In genomic region chr13:19177662-19178259, GRCm38 (mm10) we compare ENCODE assay signal across 8 mouse cellular contexts.
DNase-seq lines count a peak whose midpoint lies in the region; ATAC-seq and TF ChIP-seq lines count a peak whose summit lies in the region.

No protein-coding gene starts in this region.

- no peak overlapping the region for H3K4me3 ChIP-seq in gastrocnemius, adult 2 months
- no peak overlapping the region for H3K4me3 ChIP-seq in midbrain, embryonic 10.5 days

- no peaks in the 10 kb centered on the region for H3K36me3 ChIP-seq in midbrain, embryonic 10.5 days

- 82% methylated on average over 1 of the region's 1 CpGs for WGBS in midbrain, embryonic 10.5 days

- H3K27ac ChIP-seq in gastrocnemius, adult 2 months = no peak overlapping the region
- H3K27ac ChIP-seq in midbrain, embryonic 10.5 days (replicated peaks) = no peak overlapping the region

- intact Hi-C loops in gastrocnemius, adult 2 months (cut with DNase I) = no loop called here
- intact Hi-C loops in left cerebral cortex, postnatal 14 days (cut with DNase I) = loop anchor here (5.0 to 10.0 kb wide), 3 partner anchors 257 to 505 kb away; no protein-coding TSS in a partner anchor

- TF ChIP-seq CTCF in gastrocnemius, adult 2 months (IDR thresholded peaks at IDR 0.05) = peak; percentile 46

- H3K27me3 ChIP-seq in midbrain, embryonic 10.5 days (ENCODE audit: low read depth, poor library complexity, severe bottlenecking) = no peaks in the 10 kb centered on the region

- no peak for DNase-seq in gastrocnemius, adult 2 months
- no peak for DNase-seq in gastrocnemius, postnatal 10 days
- peak; percentile 89 for DNase-seq in c-Kit-positive CD71-positive TER-119-negative erythroid progenitor cells, embryonic 14.5 days (ENCODE audit: low read depth)
- DNase-seq in hindlimb bud, embryonic 11.5 days (ENCODE audit: extremely low spot score, low read depth, low spot score) = peak; percentile 10
- peak; percentile 59 to 60 for DNase-seq in left cerebral cortex, postnatal 14 days (ENCODE audit: low spot score in 2 of 2)
- DNase-seq in midbrain, embryonic 10.5 days (ENCODE audit: low spot score) = peak; percentile 45
- DNase-seq in spleen, postnatal 4 days (ENCODE audit: low spot score in 2 of 2) = peak; percentile 63 to 72

- H3K4me1 ChIP-seq in midbrain, embryonic 10.5 days = no peaks in the 10 kb centered on the region

- peak; percentile 94 for ATAC-seq in erythroid progenitor cell, adult 5-6 weeks (replicated peaks; ENCODE audit: low FRiP score, poor library complexity, severe bottlenecking)

- H3K9me3 ChIP-seq in midbrain, embryonic 10.5 days (replicated peaks) = no peaks in the 10 kb centered on the region

Comparison
In these comparisons a context has a peak if more than half of its experiments do, and no peak if none do; other contexts are left out.
1. DNase-seq: peak in c-Kit-positive CD71-positive TER-119-negative erythroid progenitor cells, embryonic 14.5 days (single experiment), hindlimb bud, embryonic 11.5 days (single experiment), left cerebral cortex, postnatal 14 days (2 of 2), midbrain, embryonic 10.5 days (single experiment) and spleen, postnatal 4 days (2 of 2); none in gastrocnemius, adult 2 months (single experiment) and gastrocnemius, postnatal 10 days (single experiment).